Mouse (Mus musculus) heart, adult 11 months (tissue): Measurements from ENCODE around the gene Rad51b.

Experiments used
- DNase-seq: peaks from one replicate; pipeline ENCODE4 v3.0.0; 2022

The Rad51b gene

GRCm38 (mm10) chr12:79707565-79708422, 410.7 kb downstream of the Rad51b start:
- no peak for DNase-seq

- peak; percentile 96 for DNase-seq
These were observed 411.3 kb downstream of the Rad51b start for GRCm38 (mm10) chr12:79708423-79708733.

GRCm38 (mm10) chr12:79713286-79713685, 416.2 kb downstream of the Rad51b start:
- no peak for DNase-seq

GRCm38 (mm10) chr12:79714484-79714883, 417.4 kb downstream of the Rad51b start:
- no peak for DNase-seq

GRCm38 (mm10) chr12:79715506-79716345, 418.6 kb downstream of the Rad51b start:
- peak; percentile 79 for DNase-seq

GRCm38 (mm10) chr12:79719091-79719846, 422.2 kb downstream of the Rad51b start:
- peak; percentile 83 for DNase-seq

GRCm38 (mm10) chr12:79719847-79720201, 422.7 kb downstream of the Rad51b start:
- no peak for DNase-seq

GRCm38 (mm10) chr12:79724875-79725274, 427.8 kb downstream of the Rad51b start:
- DNase-seq = no peak

GRCm38 (mm10) chr12:79725711-79726110, 428.6 kb downstream of the Rad51b start:
- no peak for DNase-seq

- DNase-seq = peak; percentile 95
These were observed 429.0 kb downstream of the Rad51b start for GRCm38 (mm10) chr12:79726116-79726515.

- peak; percentile 77 for DNase-seq
These were observed 429.9 kb downstream of the Rad51b start for GRCm38 (mm10) chr12:79726959-79727358.

- peak; percentile 79 for DNase-seq
These were observed 432.9 kb downstream of the Rad51b start for GRCm38 (mm10) chr12:79729926-79730506.

- DNase-seq = peak; percentile 49
These were observed 434.8 kb downstream of the Rad51b start for GRCm38 (mm10) chr12:79731905-79732304.

GRCm38 (mm10) chr12:79732355-79733115, 435.5 kb downstream of the Rad51b start:
- DNase-seq = peak; percentile 95

GRCm38 (mm10) chr12:79735341-79735785, 438.3 kb downstream of the Rad51b start:
- DNase-seq = peak; percentile 98

- no peak for DNase-seq
These were observed 438.8 kb downstream of the Rad51b start for GRCm38 (mm10) chr12:79735882-79736281.

GRCm38 (mm10) chr12:79738700-79739099, 441.6 kb downstream of the Rad51b start:
- peak; percentile 91 for DNase-seq

GRCm38 (mm10) chr12:79739918-79740639, 443.0 kb downstream of the Rad51b start:
- DNase-seq = peak; percentile 69

- DNase-seq = peak; percentile 91
These were observed 445.1 kb downstream of the Rad51b start for GRCm38 (mm10) chr12:79742211-79742610.

GRCm38 (mm10) chr12:79744131-79744530, 447.0 kb downstream of the Rad51b start:
- DNase-seq = peak; percentile 92

GRCm38 (mm10) chr12:79745225-79745624, 448.1 kb downstream of the Rad51b start:
- DNase-seq = no peak
